Comparison of ENCODE assay signal across 11 mouse cellular contexts in the genomic region with DNA sequence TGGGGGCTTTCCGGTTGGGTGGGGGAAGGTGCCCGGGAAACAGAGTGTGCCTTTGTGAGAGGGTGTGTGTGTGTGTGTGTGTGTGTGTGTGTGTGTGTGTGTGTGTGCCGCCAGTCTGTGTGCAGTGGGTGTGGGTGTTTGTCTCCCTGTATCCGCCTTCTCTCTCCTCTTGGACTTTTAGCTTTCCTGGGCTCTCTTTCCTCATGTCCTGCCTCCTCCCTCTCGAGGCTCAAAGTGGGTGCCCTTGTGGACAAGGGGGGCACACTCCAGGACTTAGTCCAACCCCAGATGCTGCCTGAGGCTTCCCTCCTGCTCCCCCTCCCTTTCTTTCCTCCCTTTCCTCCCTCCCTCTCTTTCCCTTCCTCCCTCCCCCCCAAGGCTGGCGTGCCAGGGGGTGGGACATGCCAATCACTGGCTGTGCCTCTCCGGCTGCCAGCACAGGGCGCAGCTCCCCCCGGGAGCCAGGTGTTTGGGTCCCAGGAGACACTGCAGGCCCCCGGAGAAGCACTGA. TPM values are rescaled to one million over a fixed set of nuclear protein-coding genes. Genes with fewer than 3 reads are reported as not detected.
A peak's percentile ranks its signal among the peaks of the same experiment; 100 is the strongest.
DNase-seq lines count a peak whose midpoint lies in the region; ATAC-seq lines count a peak whose summit lies in the region.
"Had no signal": no experiment of that assay in that cellular context is flagged by ENCODE, and none has a peak within 500 bp of the region (broad histone marks: within the 10 kb centered on the region; RNA-seq: fewer than 3 reads in every experiment).

No protein-coding gene starts in this region.

- no peaks in the 10 kb centered on the region for H3K9me3 ChIP-seq in midbrain, embryonic 16.5 days (replicated peaks; ENCODE audit: control insufficient read depth, low read length, poor library complexity, severe bottlenecking)
- no peaks in the 10 kb centered on the region for H3K9me3 ChIP-seq in midbrain, embryonic 11.5 days (ENCODE audit: control insufficient read depth, low read length)
- H3K9me3 ChIP-seq in stomach, embryonic 15.5 days = no peaks in the 10 kb centered on the region

- DNase-seq in midbrain, embryonic 11.5 days (ENCODE audit: low spot score, missing footprints) = no peak
- DNase-seq in frontal cortex, postnatal 36 days (ENCODE audit: low spot score in 2 of 2) = peak; percentile 79 to 82
- peak; percentile 77 to 83 for DNase-seq in left cerebral cortex, postnatal 14 days (ENCODE audit: low spot score in 2 of 2)
- no peak for DNase-seq in adrenal gland, postnatal 4 days (ENCODE audit: low spot score in 2 of 2)

- intact Hi-C loops in left cerebral cortex, postnatal 14 days (cut with DNase I) = loop anchor here (2.0 kb wide), 1 partner anchor 77 kb away; no protein-coding TSS in a partner anchor

- no peak overlapping the region for H3K4me3 ChIP-seq in midbrain, embryonic 16.5 days (ENCODE audit: low read depth, low read length)
- no peak overlapping the region for H3K4me3 ChIP-seq in midbrain, embryonic 11.5 days (ENCODE audit: low read depth, low read length)
- peak overlapping the region; percentile 13 for H3K4me3 ChIP-seq in stomach, embryonic 15.5 days (replicated peaks)

- H3K9ac ChIP-seq in midbrain, embryonic 16.5 days (ENCODE audit: low read depth, low read length) = no peak overlapping the region
- H3K9ac ChIP-seq in midbrain, embryonic 11.5 days (ENCODE audit: low read length) = no peak overlapping the region
- no peak overlapping the region for H3K9ac ChIP-seq in stomach, embryonic 15.5 days

- H3K27ac ChIP-seq in midbrain, embryonic 16.5 days (ENCODE audit: low read length) = no peak overlapping the region
- no peak overlapping the region for H3K27ac ChIP-seq in midbrain, embryonic 11.5 days (ENCODE audit: low read depth, low read length)
- H3K27ac ChIP-seq in stomach, embryonic 15.5 days = no peak overlapping the region

- no peaks in the 10 kb centered on the region for H3K27me3 ChIP-seq in midbrain, embryonic 16.5 days (ENCODE audit: control insufficient read depth, insufficient read depth, low read depth, low read length)
- peaks cover 10% of the 10 kb centered on the region; the same call in 1 of the 2 replicates for H3K27me3 ChIP-seq in midbrain, embryonic 11.5 days (ENCODE audit: control insufficient read depth, insufficient read depth, low read length)
- H3K27me3 ChIP-seq in stomach, embryonic 15.5 days (replicated peaks) = no peaks in the 10 kb centered on the region

- H3K4me1 ChIP-seq in midbrain, embryonic 16.5 days (ENCODE audit: control insufficient read depth, insufficient read depth, low read length) = peaks cover 4% of the 10 kb centered on the region; the same call in 1 of the 2 replicates
- peaks cover 3% of the 10 kb centered on the region; the same call in 1 of the 2 replicates for H3K4me1 ChIP-seq in midbrain, embryonic 11.5 days (ENCODE audit: control insufficient read depth, insufficient read depth, low read length)
- peaks cover 11% of the 10 kb centered on the region; the same call in 1 of the 2 replicates for H3K4me1 ChIP-seq in stomach, embryonic 15.5 days

- H3K4me2 ChIP-seq in midbrain, embryonic 16.5 days (ENCODE audit: low read length) = peak overlapping the region; percentile 19; the same call in 1 of the 2 replicates
- H3K4me2 ChIP-seq in midbrain, embryonic 11.5 days = no peak overlapping the region
- peak overlapping the region; percentile 36 for H3K4me2 ChIP-seq in stomach, embryonic 15.5 days

- no peaks in the 10 kb centered on the region for H3K36me3 ChIP-seq in midbrain, embryonic 16.5 days (ENCODE audit: control insufficient read depth, insufficient read depth, low read length)
- H3K36me3 ChIP-seq in midbrain, embryonic 11.5 days (ENCODE audit: control insufficient read depth, insufficient read depth, low read length) = no peaks in the 10 kb centered on the region
- no peaks in the 10 kb centered on the region for H3K36me3 ChIP-seq in stomach, embryonic 15.5 days

- 40% methylated on average over 10 of the region's 10 CpGs for WGBS in midbrain, embryonic 16.5 days
- WGBS in midbrain, embryonic 11.5 days = 44% methylated on average over 9 of the region's 10 CpGs
- WGBS in stomach, embryonic 15.5 days = 54% methylated on average over 9 of the region's 10 CpGs

- ATAC-seq in midbrain, embryonic 16.5 days = no peak
- ATAC-seq in midbrain, embryonic 11.5 days (ENCODE audit: low FRiP score) = no peak
- ATAC-seq in stomach, embryonic 15.5 days (ENCODE audit: insufficient read depth, low FRiP score, low read depth) = peak; percentile 32; the same call in 1 of the 2 replicates
- ATAC-seq in monocyte, adult 5-6 weeks (replicated peaks; ENCODE audit: insufficient number of reproducible peaks, low FRiP score, low TSS enrichment, poor library complexity, severe bottlenecking) = no peak
- ATAC-seq in erythroblast, adult 5-6 weeks (replicated peaks; ENCODE audit: low FRiP score, poor library complexity, severe bottlenecking) = no peak
- ATAC-seq: Patski had no signal

RNA-seq across cellular contexts. Expression of gene Chrm1, which starts 0.4 kb away (rescaled TPM):
- 0.53 and 0.65 TPM in 2 replicates for polyA plus RNA-seq in midbrain, embryonic 16.5 days (2015; fragmentation: Nextera tagmentation; extraction: Ambion mirVana)
- polyA plus RNA-seq in midbrain, embryonic 11.5 days (2014; fragmentation: Nextera tagmentation; extraction: Ambion mirVana) = 0.04 TPM in 2 replicates
- 100 to 1,000 TPM; 148 to 165 TPM for total RNA-seq in left cerebral cortex, postnatal 14 days (2021)
- 0.88 and 0.98 TPM in 2 replicates for polyA plus RNA-seq in stomach, embryonic 15.5 days (2015; fragmentation: Nextera tagmentation; extraction: Ambion mirVana)
- 1 to 10 TPM; 2.7 to 3.0 TPM for total RNA-seq in adrenal gland, postnatal 4 days (2021)
- total RNA-seq in monocyte, adult 5-6 weeks (2017) = not detected in 3 replicates
- not detected in 2 replicates for total RNA-seq in erythroblast, adult 5-6 weeks (2015; ENCODE audit: low replicate concordance)
- total RNA-seq in erythroblast, adult 5-6 weeks (2017; ENCODE audit: low replicate concordance) = under 0.01 TPM in 1 of 2 replicates, not detected in the other

RNA-seq across cellular contexts. Expression of gene Slc22a6, which starts 46.1 kb away (rescaled TPM):
- polyA plus RNA-seq in midbrain, embryonic 16.5 days (2015; fragmentation: Nextera tagmentation; extraction: Ambion mirVana) = 9.2 and 10.0 TPM in 2 replicates
- 0.42 and 0.51 TPM in 2 replicates for polyA plus RNA-seq in midbrain, embryonic 11.5 days (2014; fragmentation: Nextera tagmentation; extraction: Ambion mirVana)
- total RNA-seq in left cerebral cortex, postnatal 14 days (2021) = 1 to 10 TPM; 4.8 to 5.7 TPM
- not detected in 2 replicates for polyA plus RNA-seq in stomach, embryonic 15.5 days (2015; fragmentation: Nextera tagmentation; extraction: Ambion mirVana)
- 1 to 10 TPM in 1 of 2 experiments, under 1 TPM in 1; 0.20 to 7.5 TPM for total RNA-seq in adrenal gland, postnatal 4 days (2021)
- not detected in 3 replicates for total RNA-seq in monocyte, adult 5-6 weeks (2017)
- total RNA-seq in erythroblast, adult 5-6 weeks (2015; ENCODE audit: low replicate concordance) = not detected in 2 replicates
- not detected in 2 replicates for total RNA-seq in erythroblast, adult 5-6 weeks (2017; ENCODE audit: low replicate concordance)
- total RNA-seq: liver, adult 2 months had no signal
- polyA plus RNA-seq: liver, adult 2 months; neural tube, embryonic 14.5 days; Patski had no signal

RNA-seq across cellular contexts. Expression of gene Slc3a2, which starts 59.2 kb away (rescaled TPM):
- 176 and 182 TPM in 2 replicates for polyA plus RNA-seq in midbrain, embryonic 16.5 days (2015; fragmentation: Nextera tagmentation; extraction: Ambion mirVana)
- 139 and 142 TPM in 2 replicates for polyA plus RNA-seq in midbrain, embryonic 11.5 days (2014; fragmentation: Nextera tagmentation; extraction: Ambion mirVana)
- total RNA-seq in left cerebral cortex, postnatal 14 days (2021) = 100 to 1,000 TPM; 182 to 189 TPM
- 111 and 122 TPM in 2 replicates for polyA plus RNA-seq in stomach, embryonic 15.5 days (2015; fragmentation: Nextera tagmentation; extraction: Ambion mirVana)
- total RNA-seq in adrenal gland, postnatal 4 days (2021) = 100 to 1,000 TPM; 161 to 174 TPM
- total RNA-seq in monocyte, adult 5-6 weeks (2017) = 61.4 to 198 TPM (median 77.3 TPM) in 3 replicates
- 150 and 218 TPM in 2 replicates for total RNA-seq in erythroblast, adult 5-6 weeks (2015; ENCODE audit: low replicate concordance)
- 337 and 409 TPM in 2 replicates for total RNA-seq in erythroblast, adult 5-6 weeks (2017; ENCODE audit: low replicate concordance)

Comparison
In these comparisons a context has a peak if more than half of its experiments do, and no peak if none do; other contexts are left out.
1. DNase-seq: peak in frontal cortex, postnatal 36 days (2 of 2) and left cerebral cortex, postnatal 14 days (2 of 2); none in midbrain, embryonic 11.5 days (single experiment) and adrenal gland, postnatal 4 days (0 of 2).
2. RNA of gene Chrm1, which starts 0.4 kb away (total RNA-seq): 148 to 165 TPM in left cerebral cortex, postnatal 14 days; 2.7 to 3.0 TPM in adrenal gland, postnatal 4 days, not detected in monocyte, adult 5-6 weeks and under 0.01 TPM in erythroblast, adult 5-6 weeks; every median in the first group is over 10 times any median in the second.